Mouse (Mus musculus): ENCODE results near the gene Clybl. TPM values are rescaled to one million over a fixed set of nuclear protein-coding genes. Genes with fewer than 3 reads are reported as not detected.

The Clybl gene
- 9.3 TPM for total RNA-seq (2023)

DNA sequence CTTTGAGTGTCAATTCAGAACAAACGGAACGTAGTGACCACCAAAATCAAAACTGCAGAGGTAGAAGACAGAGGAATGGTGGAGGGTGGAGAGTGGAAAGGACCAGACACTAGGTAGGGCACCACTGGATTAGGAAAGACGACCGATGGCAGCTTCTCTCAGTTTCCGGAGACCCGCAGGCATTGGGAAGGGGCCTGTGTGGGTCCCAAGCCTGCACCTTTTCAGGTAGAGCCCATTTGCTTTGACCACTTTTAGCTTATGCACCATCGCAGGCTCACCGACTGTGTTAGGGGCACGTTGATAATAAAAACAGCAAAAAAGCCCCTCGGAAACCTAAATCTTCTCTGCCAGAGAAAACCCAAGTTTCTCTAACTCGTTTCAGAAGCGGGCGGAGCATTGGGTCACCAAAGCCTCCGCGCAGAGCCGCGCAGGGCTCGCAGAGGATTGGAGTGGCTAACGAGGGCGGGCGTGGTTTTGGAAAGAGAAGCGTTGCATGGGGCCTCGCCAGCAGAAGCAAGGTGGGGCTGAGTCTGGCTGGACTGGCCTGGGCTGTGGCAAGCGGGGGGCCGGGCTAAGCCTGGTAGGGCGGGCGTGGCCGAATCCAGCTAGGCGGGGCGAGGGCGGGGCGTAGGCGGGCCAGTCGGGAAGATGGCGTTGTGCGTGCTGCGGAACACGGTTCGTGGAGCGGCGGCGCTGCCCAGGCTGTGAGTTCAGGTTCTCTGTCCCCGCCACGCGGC is at the start of gene Clybl:
Clybl (plus strand) TSS at position 627 of the 737 bp plus-strand sequence.

DNA sequence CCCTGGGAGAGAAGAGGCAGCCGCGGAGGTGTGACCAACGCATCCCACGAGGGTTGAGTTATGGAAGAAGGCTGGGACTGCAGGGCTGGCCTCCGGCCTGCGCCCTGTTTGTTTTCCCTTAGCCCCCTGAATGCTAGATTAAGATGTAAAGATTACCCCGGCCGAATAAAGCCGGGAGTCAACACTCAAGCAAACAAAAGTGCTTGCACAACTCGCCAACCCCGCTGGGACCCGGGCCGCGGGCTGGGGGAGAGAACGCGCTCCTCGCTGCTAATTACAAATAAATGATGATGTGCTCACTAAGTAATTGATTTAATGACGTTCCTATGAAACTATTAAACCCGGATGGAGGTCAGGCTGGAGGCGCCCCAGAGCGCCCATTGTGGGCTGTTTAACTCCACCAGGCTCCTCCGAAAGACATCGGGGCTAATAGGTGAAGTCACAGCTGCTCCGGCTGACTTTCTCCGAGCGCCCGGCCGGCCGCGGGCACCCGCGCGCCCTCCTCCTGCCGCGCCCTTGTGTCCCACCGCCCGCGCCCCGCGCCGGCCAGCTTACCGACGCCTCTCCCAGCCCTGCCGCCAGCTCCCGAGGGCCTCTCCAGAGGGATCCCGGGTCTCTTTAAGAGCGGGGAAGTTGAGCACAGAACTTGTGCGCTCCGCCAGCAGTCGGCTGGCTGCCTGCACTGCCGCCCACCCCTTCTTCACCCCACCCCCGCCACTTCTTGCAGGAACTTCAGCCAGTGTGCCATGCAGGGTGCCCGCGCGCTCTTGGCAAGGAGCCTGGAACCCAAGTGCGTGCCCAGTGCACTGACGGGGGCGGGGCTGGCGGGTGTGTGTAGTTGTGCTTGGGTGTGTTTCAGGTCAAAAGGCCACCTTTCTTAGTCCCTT is 269.2 kb downstream of the Clybl start, which contains the start of gene Gm5089:
Gm5089 (minus strand) TSS at position 620 of the 887 bp plus-strand sequence.

Other genes with a start within 250 kb of the Clybl start
- gene Gpr183, start 216.5 kb upstream of the Clybl start, total RNA-seq (2023), result 301 TPM
- gene Timm8a2, start 147.0 kb upstream of the Clybl start, total RNA-seq (2023), result 5.3 TPM
- gene Tm9sf2, start 74.7 kb upstream of the Clybl start, total RNA-seq (2023), result 73.1 TPM